Mouse (Mus musculus) small intestine, adult 2 months (tissue): Measurements from ENCODE around the gene Zswim8.

Experiments
- CTCF ChIP-seq: fragments of 200-500 bp; IDR thresholded peaks from 2 replicates; pipeline ENCODE4 v1.5.1; 2012; ENCODE audit warnings: low read depth, mild to moderate bottlenecking, control low read depth, inconsistent platforms, low read length, moderate library complexity, mixed read lengths; ENCODE audit not compliant: insufficient replicate concordance, insufficient read length; ENCODE audit errors: extremely low read depth
- POLR2A ChIP-seq: fragments of 200-500 bp; IDR thresholded peaks from 2 replicates; pipeline ENCODE4 v1.6.1; 2012; ENCODE audit warnings: low read depth, mild to moderate bottlenecking, control low read depth, inconsistent platforms, low read length, moderate library complexity

DNA sequence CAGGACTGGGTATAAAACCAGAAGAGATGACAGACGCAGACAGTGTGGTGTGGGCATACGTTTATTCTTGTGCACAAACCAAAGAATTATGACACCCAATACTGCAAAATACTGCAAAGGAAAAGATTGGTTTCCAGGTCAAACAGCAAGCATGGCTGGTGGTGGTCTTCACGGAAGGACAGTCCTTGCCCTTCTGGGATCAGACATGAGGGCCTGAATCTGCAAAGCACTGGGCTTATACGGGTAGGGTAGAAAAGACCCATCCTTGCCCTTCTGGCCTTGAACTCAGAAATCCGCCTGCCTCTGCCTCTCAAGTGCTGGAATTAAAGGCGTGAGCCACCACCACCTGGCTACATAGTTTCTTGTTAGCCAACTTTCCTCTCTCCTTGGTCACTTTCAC, 48.5 kb upstream of the Zswim8 start:
- TF ChIP-seq CTCF (no peak), POLR2A (no peak)
